19 mouse cellular contexts compared by ENCODE assay signal in the genomic region with DNA sequence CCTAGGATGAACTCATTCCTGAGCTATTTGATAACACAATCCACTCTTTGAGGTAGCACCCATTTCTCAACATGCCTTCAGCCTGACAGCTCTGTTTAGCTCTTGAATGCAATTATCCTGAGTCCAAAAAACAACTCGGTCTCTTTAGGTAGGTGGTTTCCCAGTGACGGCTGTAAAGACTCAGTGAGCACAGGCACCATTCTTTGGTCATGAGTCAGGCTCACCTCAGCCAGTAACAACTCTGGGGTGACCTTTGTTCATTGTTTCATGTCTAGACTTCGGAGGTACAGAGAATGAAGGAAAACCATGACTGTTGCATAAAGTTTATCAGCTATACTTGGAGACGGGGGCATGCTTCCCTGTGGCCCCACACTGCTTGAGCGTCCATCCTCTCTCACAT.
DNase-seq lines count a peak whose midpoint lies in the region; ATAC-seq and TF ChIP-seq lines count a peak whose summit lies in the region.
"Had no signal": no experiment of that assay in that cellular context is flagged by ENCODE, and none has a peak within 500 bp of the region (broad histone marks: within the 10 kb centered on the region; RNA-seq: fewer than 3 reads in every experiment).

No protein-coding gene starts in this region.

- no peak overlapping the region for H3K9ac ChIP-seq in heart, embryonic 13.5 days
- no peak overlapping the region for H3K9ac ChIP-seq in lung, postnatal 0 days (replicated peaks; ENCODE audit: low read depth)
- H3K9ac ChIP-seq in intestine, embryonic 16.5 days (ENCODE audit: low read depth, low read length), result no peak overlapping the region
- H3K9ac ChIP-seq in forebrain, embryonic 13.5 days, result no peak overlapping the region
- H3K9ac ChIP-seq: limb, embryonic 12.5 days; liver, embryonic 15.5 days; midbrain, embryonic 13.5 days had no signal

- H3K4me2 ChIP-seq in heart, embryonic 13.5 days, result no peak overlapping the region
- no peak overlapping the region for H3K4me2 ChIP-seq in lung, postnatal 0 days (replicated peaks; ENCODE audit: low read depth, low read length)
- no peak overlapping the region for H3K4me2 ChIP-seq in intestine, embryonic 16.5 days (ENCODE audit: low read depth, low read length)
- no peak overlapping the region for H3K4me2 ChIP-seq in forebrain, embryonic 13.5 days
- H3K4me2 ChIP-seq: limb, embryonic 12.5 days; liver, embryonic 15.5 days; midbrain, embryonic 13.5 days had no signal

- TF ChIP-seq EP300 in lung, postnatal 0 days (IDR thresholded peaks at IDR 0.05), result peak; percentile 55; the same call in 1 of the 2 replicates

- no peaks in the 10 kb centered on the region for H3K9me3 ChIP-seq in heart, embryonic 13.5 days
- no peaks in the 10 kb centered on the region for H3K9me3 ChIP-seq in lung, postnatal 0 days (ENCODE audit: low read length)
- H3K9me3 ChIP-seq in intestine, embryonic 16.5 days (ENCODE audit: control insufficient read depth, low read length), result no peaks in the 10 kb centered on the region
- no peaks in the 10 kb centered on the region; the same call in 1 of the 2 replicates for H3K9me3 ChIP-seq in forebrain, embryonic 13.5 days (replicated peaks)
- H3K9me3 ChIP-seq: hindbrain, embryonic 10.5 days; limb, embryonic 12.5 days; liver, embryonic 15.5 days; midbrain, embryonic 13.5 days had no signal

- ATAC-seq in heart, embryonic 13.5 days (ENCODE audit: extremely low read depth, insufficient number of reproducible peaks, low FRiP score, low TSS enrichment), result no peak
- peak; percentile 76 for ATAC-seq in lung, postnatal 0 days
- ATAC-seq in intestine, embryonic 16.5 days, result peak; percentile 92
- ATAC-seq in forebrain, embryonic 13.5 days, result no peak
- ATAC-seq: midbrain, embryonic 13.5 days had no signal

- peak overlapping the region; percentile 53; the same call in 1 of the 2 replicates for H3K27ac ChIP-seq in heart, embryonic 13.5 days (replicated peaks)
- no peak overlapping the region for H3K27ac ChIP-seq in lung, postnatal 0 days (ENCODE audit: low read length)
- peak overlapping the region; percentile 59 for H3K27ac ChIP-seq in intestine, embryonic 16.5 days (ENCODE audit: low read length)
- no peak overlapping the region for H3K27ac ChIP-seq in forebrain, embryonic 13.5 days
- H3K27ac ChIP-seq: heart, adult 2 months; hindbrain, embryonic 10.5 days; limb, embryonic 12.5 days; liver, embryonic 15.5 days; macrophage; midbrain, embryonic 13.5 days had no signal

- TF ChIP-seq CTCF in lung, postnatal 0 days (IDR thresholded peaks at IDR 0.05), result no peak

- no peaks in the 10 kb centered on the region for H3K36me3 ChIP-seq in heart, embryonic 13.5 days
- H3K36me3 ChIP-seq in lung, postnatal 0 days (ENCODE audit: insufficient read depth, low read length), result no peaks in the 10 kb centered on the region
- H3K36me3 ChIP-seq in intestine, embryonic 16.5 days (ENCODE audit: control insufficient read depth, insufficient read depth, low read length), result no peaks in the 10 kb centered on the region
- H3K36me3 ChIP-seq in forebrain, embryonic 13.5 days (ENCODE audit: poor library complexity, severe bottlenecking), result no peaks in the 10 kb centered on the region
- H3K36me3 ChIP-seq: hindbrain, embryonic 10.5 days; limb, embryonic 12.5 days; liver, embryonic 15.5 days; midbrain, embryonic 13.5 days had no signal

- H3K4me1 ChIP-seq in heart, embryonic 13.5 days, result peaks cover 27% of the 10 kb centered on the region
- no peaks in the 10 kb centered on the region for H3K4me1 ChIP-seq in lung, postnatal 0 days (ENCODE audit: insufficient read depth, low read depth, low read length)
- H3K4me1 ChIP-seq in intestine, embryonic 16.5 days (ENCODE audit: control insufficient read depth, insufficient read depth, low read length), result peaks cover 2% of the 10 kb centered on the region; the same call in 1 of the 2 replicates
- no peaks in the 10 kb centered on the region for H3K4me1 ChIP-seq in forebrain, embryonic 13.5 days
- H3K4me1 ChIP-seq: hindbrain, embryonic 10.5 days; limb, embryonic 12.5 days; liver, embryonic 15.5 days; midbrain, embryonic 13.5 days had no signal

- DNase-seq in heart, postnatal 4 days, result no peak
- DNase-seq in lung, postnatal 0 days (ENCODE audit: low spot score), result peak; percentile 55
- DNase-seq in lung, adult 18-20 months, result no peak
- no peak for DNase-seq in gastrocnemius, adult 18-20 months (ENCODE audit: low spot score)
- DNase-seq in T-cell, adult 2 months (ENCODE audit: low spot score), result no peak
- DNase-seq: adrenal gland, adult 8-10 months; B cell, adult 2 months; cerebellum, adult 9-11 months; heart, adult 2 months; layer of hippocampus, postnatal 36 days; thymus, postnatal 4 days had no signal

- 44% methylated on average over 5 of the region's 5 CpGs for WGBS in heart, embryonic 13.5 days
- WGBS in lung, postnatal 0 days, result 62% methylated on average over 5 of the region's 5 CpGs
- whole genome bisulfite sequencing in intestine, embryonic 16.5 days, result 40% methylated on average over 5 of the region's 5 CpGs
- WGBS in forebrain, embryonic 13.5 days, result 73% methylated on average over 5 of the region's 5 CpGs

- H3K4me3 ChIP-seq in heart, embryonic 13.5 days, result no peak overlapping the region
- H3K4me3 ChIP-seq in lung, postnatal 0 days (ENCODE audit: low read depth, low read length), result no peak overlapping the region
- H3K4me3 ChIP-seq in intestine, embryonic 16.5 days (ENCODE audit: low read length), result no peak overlapping the region
- H3K4me3 ChIP-seq in forebrain, embryonic 13.5 days, result no peak overlapping the region
- H3K4me3 ChIP-seq: heart, adult 2 months; hindbrain, embryonic 10.5 days; limb, embryonic 12.5 days; liver, embryonic 15.5 days; midbrain, embryonic 13.5 days had no signal

- no peaks in the 10 kb centered on the region for H3K27me3 ChIP-seq in heart, embryonic 13.5 days (replicated peaks)
- no peaks in the 10 kb centered on the region for H3K27me3 ChIP-seq in lung, postnatal 0 days (replicated peaks; ENCODE audit: insufficient read depth, low read length)
- H3K27me3 ChIP-seq in intestine, embryonic 16.5 days (replicated peaks; ENCODE audit: control insufficient read depth, insufficient read depth, low read length), result no peaks in the 10 kb centered on the region
- no peaks in the 10 kb centered on the region for H3K27me3 ChIP-seq in forebrain, embryonic 13.5 days
- H3K27me3 ChIP-seq: limb, embryonic 12.5 days; liver, embryonic 15.5 days; midbrain, embryonic 13.5 days had no signal

Comparison
In these comparisons a context has a peak if more than half of its experiments do, and no peak if none do; other contexts are left out.
1. ATAC-seq: peak in lung, postnatal 0 days (single experiment) and intestine, embryonic 16.5 days (single experiment); none in heart, embryonic 13.5 days (single experiment) and forebrain, embryonic 13.5 days (single experiment).
2. H3K27ac ChIP-seq: peak in heart, embryonic 13.5 days (single experiment) and intestine, embryonic 16.5 days (single experiment); none in lung, postnatal 0 days (single experiment) and forebrain, embryonic 13.5 days (single experiment).